Mouse (Mus musculus) liver, postnatal 0 days (tissue): ENCODE measurements around the gene Tuba1a. TPM values are rescaled to one million over a fixed set of nuclear protein-coding genes. Genes with fewer than 3 reads are reported as not detected.

Source experiments
- ATAC-seq: fragments of 200-750 bp; cut with Nextera tagmentation; 2 replicates; pipeline ENCODE4 v1.8.0; 2017; ENCODE audit warnings: mild to moderate bottlenecking, moderate library complexity
- DNase-seq: peaks from one replicate; pipeline ENCODE4 v3.0.0-alpha.2; 2016
- H3K27ac ChIP-seq: fragments of 300-500 bp; sonication (generic); 2 replicates; pipeline ENCODE4 v1.5.1; 2014; ENCODE audit warnings: antibody characterized with exemption, moderate library complexity, mild to moderate bottlenecking, low read depth
- H3K27me3 ChIP-seq: fragments of 300-500 bp; sonication (generic); 2 replicates; pipeline ENCODE4 v1.6.1; 2014; ENCODE audit warnings: low read length, control low read depth, mixed read lengths; ENCODE audit not compliant: insufficient read depth
- H3K36me3 ChIP-seq: fragments of 300-500 bp; sonication (generic); replicated peaks from 2 replicates; pipeline ENCODE4 v1.6.1; 2014; ENCODE audit warnings: mild to moderate bottlenecking, control low read depth, low read length, moderate library complexity, mixed read lengths; ENCODE audit not compliant: insufficient read depth
- H3K4me1 ChIP-seq: fragments of 300-500 bp; sonication (generic); 2 replicates; pipeline ENCODE4 v1.6.1; 2014; ENCODE audit warnings: antibody characterized with exemption, mild to moderate bottlenecking, control low read depth; ENCODE audit not compliant: insufficient read depth
- H3K4me2 ChIP-seq: fragments of 300-500 bp; sonication (generic); 2 replicates; pipeline ENCODE4 v1.6.1; 2014; ENCODE audit warnings: low read depth, mild to moderate bottlenecking, low read length, moderate library complexity, mixed read lengths
- H3K4me3 ChIP-seq: fragments of 300-500 bp; sonication (generic); 2 replicates; pipeline ENCODE4 v1.5.1; 2014; ENCODE audit warnings: low read depth, low read length
- H3K9ac ChIP-seq: fragments of 300-500 bp; sonication (generic); replicated peaks from 2 replicates; pipeline ENCODE4 v1.6.1; 2014; ENCODE audit warnings: mild to moderate bottlenecking, moderate library complexity
- H3K9me3 ChIP-seq: fragments of 300-500 bp; sonication (generic); 2 replicates; pipeline ENCODE4 v1.6.1; 2016; ENCODE audit warnings: mild to moderate bottlenecking, control low read depth, low read length, mixed read lengths
- CTCF ChIP-seq: sonication (generic); IDR thresholded peaks from 2 replicates; pipeline ENCODE4 v1.5.1; 2016; ENCODE audit warnings: antibody characterized with exemption, low read depth
- EP300 ChIP-seq: IDR thresholded peaks from 2 replicates; pipeline ENCODE4 v1.6.1; 2016; ENCODE audit warnings: antibody characterized with exemption, low read depth, mild to moderate bottlenecking
- WGBS: fragments of 180-500 bp; shearing (Covaris S2); extraction: QIAGEN DNeasy Blood & Tissue Kit; methylation state at CpG from one replicate; pipeline ENCODE4 v1.1.7; 2014; ENCODE audit not compliant: insufficient replicate concordance; 5-methylcytosine and 5-hydroxymethylcytosine counted together
- polyA plus RNA-seq: library from polyadenylated mRNA; unstranded; fragments of >200 nt; fragmentation: Nextera tagmentation; extraction: Ambion mirVana; gene quantifications from 2 replicates; pipeline ENCODE4 v1.2.1, GENCODE M21; 2015

Gene Tuba1a
- polyA plus RNA-seq, 1 experiment from 2014 or later = 28.7 TPM

- no peak overlapping the region for H3K9ac ChIP-seq
- no peaks in the 10 kb centered on the region for H3K27me3 ChIP-seq
- DNase-seq (no peak), ATAC-seq (no peak)
- H3K4me3 ChIP-seq = no peak overlapping the region
- H3K36me3 ChIP-seq = peaks cover 10% of the 10 kb centered on the region
- no peaks in the 10 kb centered on the region for H3K9me3 ChIP-seq
- TF ChIP-seq CTCF = no peak
- TF ChIP-seq EP300 = no peak
- H3K27ac ChIP-seq = no peak overlapping the region
- peaks cover 16% of the 10 kb centered on the region for H3K4me1 ChIP-seq
- WGBS = 52% methylated on average over 8 of the region's 8 CpGs
- no peak overlapping the region for H3K4me2 ChIP-seq
Observed at GRCm38 (mm10) chr15:98930017-98930734, 23.3 kb downstream of the Tuba1a start.

- H3K4me2 ChIP-seq = no peak overlapping the region
- peaks cover 10% of the 10 kb centered on the region for H3K4me1 ChIP-seq
- H3K27me3 ChIP-seq = no peaks in the 10 kb centered on the region
- H3K4me3 ChIP-seq = no peak overlapping the region
- no peak overlapping the region for H3K9ac ChIP-seq
- H3K9me3 ChIP-seq = no peaks in the 10 kb centered on the region
- peaks cover 10% of the 10 kb centered on the region for H3K36me3 ChIP-seq
- no peak overlapping the region for H3K27ac ChIP-seq
- DNase-seq = peak; percentile 63
- ATAC-seq = peak; percentile 67
- no peak for TF ChIP-seq EP300
- peak; percentile 76 for TF ChIP-seq CTCF
- WGBS = 18% methylated on average over 13 of the region's 13 CpGs
Observed at GRCm38 (mm10) chr15:98928598-98929240, 24.8 kb downstream of the Tuba1a start.

DNA sequence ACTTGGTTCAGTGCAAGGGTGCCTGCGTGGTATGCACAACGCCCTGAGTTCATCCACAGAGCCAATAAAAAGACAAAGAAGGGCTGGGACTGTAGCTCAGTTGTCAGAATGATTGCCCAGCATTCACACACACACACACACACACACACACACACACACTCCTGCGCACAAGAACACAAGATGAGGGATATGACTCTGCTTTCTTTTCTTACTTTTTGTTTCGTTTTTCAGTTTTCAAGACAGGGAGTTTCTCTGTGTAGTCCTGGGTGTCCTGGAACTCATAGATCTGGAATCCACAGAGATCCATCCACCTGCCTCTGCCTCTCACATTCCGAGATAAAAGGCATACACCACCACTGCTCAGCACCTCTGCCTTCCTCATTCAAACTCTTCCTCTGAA lies 25.9 kb downstream of the Tuba1a start:
- Histone ChIP-seq H3K27me3 (no peaks in the 10 kb centered on the region), H3K9me3 (no peaks in the 10 kb centered on the region), H3K4me1 (peaks cover 7% of the 10 kb centered on the region; the same call in 1 of the 2 replicates), H3K36me3 (peaks cover 6% of the 10 kb centered on the region), H3K27ac (no peak overlapping the region), H3K9ac (no peak overlapping the region), H3K4me2 (no peak overlapping the region), H3K4me3 (no peak overlapping the region)
- ATAC-seq (no peak), DNase-seq (no peak)
- WGBS = 79% methylated on average over 5 of the region's 5 CpGs
- TF ChIP-seq EP300 = no peak
- TF ChIP-seq CTCF = no peak

GRCm38 (mm10) chr15:98924682-98925081 lies 28.8 kb downstream of the Tuba1a start:
- Histone ChIP-seq H3K4me3 (no peak overlapping the region), H3K9me3 (no peaks in the 10 kb centered on the region), H3K36me3 (no peaks in the 10 kb centered on the region), H3K9ac (no peak overlapping the region), H3K4me1 (peaks cover 7% of the 10 kb centered on the region), H3K27ac (no peak overlapping the region; the same call in 1 of the 2 replicates), H3K4me2 (no peak overlapping the region), H3K27me3 (no peaks in the 10 kb centered on the region)
- no peak for TF ChIP-seq CTCF
- no peak for TF ChIP-seq EP300
- no peak for DNase-seq
- ATAC-seq = peak; percentile 31
- 49% methylated on average over 3 of the region's 3 CpGs for WGBS

- Histone ChIP-seq H3K9me3 (no peaks in the 10 kb centered on the region), H3K27ac (peak overlapping the region; percentile 32), H3K4me1 (peaks cover 2% of the 10 kb centered on the region), H3K4me3 (no peak overlapping the region), H3K27me3 (no peaks in the 10 kb centered on the region), H3K4me2 (no peak overlapping the region), H3K9ac (no peak overlapping the region), H3K36me3 (no peaks in the 10 kb centered on the region)
- no peak for TF ChIP-seq CTCF
- TF ChIP-seq EP300 = no peak
- DNase-seq = no peak
- 71% methylated on average over 2 of the region's 2 CpGs for WGBS
- no peak for ATAC-seq
Observed at GRCm38 (mm10) chr15:98923031-98923537, 30.4 kb downstream of the Tuba1a start.

- DNase-seq = no peak
- H3K4me2 ChIP-seq = no peak overlapping the region
Observed at GRCm38 (mm10) chr15:98922581-98922980, 30.9 kb downstream of the Tuba1a start.

More at GRCm38 (mm10) chr15:98922581-98922980, 30.9 kb downstream of the Tuba1a start:
- ATAC-seq = no peak
- Histone ChIP-seq H3K27ac (peak overlapping the region; percentile 32), H3K36me3 (no peaks in the 10 kb centered on the region), H3K9ac (no peak overlapping the region), H3K4me3 (no peak overlapping the region), H3K9me3 (no peaks in the 10 kb centered on the region), H3K4me1 (peaks cover 2% of the 10 kb centered on the region), H3K27me3 (no peaks in the 10 kb centered on the region)
- TF ChIP-seq CTCF (no peak), EP300 (no peak)
- WGBS = 34% methylated on average over 3 of the region's 3 CpGs
